Mouse (Mus musculus) limb, embryonic 10.5 days (tissue): Measurements from ENCODE around the gene Mroh2a. TPM values are rescaled to one million over a fixed set of nuclear protein-coding genes. Genes with fewer than 3 reads are reported as not detected.

Experiments used
- DNase-seq: peaks from one replicate; pipeline ENCODE4 v3.0.0-alpha.2; 2017; ENCODE audit warnings: low spot score
- H3K27ac ChIP-seq: fragments of 300-500 bp; sonication (generic); 2 replicates; pipeline ENCODE4 v1.5.1; 2016; ENCODE audit warnings: mild to moderate bottlenecking
- H3K27me3 ChIP-seq: fragments of 300-500 bp; sonication (generic); 2 replicates; pipeline ENCODE4 v1.6.1; 2016; ENCODE audit warnings: low read depth, mild to moderate bottlenecking; ENCODE audit not compliant: poor library complexity, severe bottlenecking
- H3K36me3 ChIP-seq: fragments of 300-500 bp; sonication (generic); 2 replicates; pipeline ENCODE4 v1.6.1; 2016; ENCODE audit warnings: mild to moderate bottlenecking, moderate library complexity
- H3K4me1 ChIP-seq: fragments of 300-500 bp; sonication (generic); 2 replicates; pipeline ENCODE4 v1.6.1; 2016
- H3K4me3 ChIP-seq: fragments of 300-500 bp; sonication (generic); 2 replicates; pipeline ENCODE4 v1.5.1; 2016; ENCODE audit warnings: mild to moderate bottlenecking, moderate library complexity
- H3K9me3 ChIP-seq: fragments of 300-500 bp; sonication (generic); replicated peaks from 2 replicates; pipeline ENCODE4 v1.6.1; 2016; ENCODE audit warnings: mild to moderate bottlenecking
- WGBS: fragments of 180-500 bp; shearing (Covaris S2); methylation state at CpG from one replicate; pipeline ENCODE4 v1.1.7; 2016; 5-methylcytosine and 5-hydroxymethylcytosine counted together
- polyA plus RNA-seq: library from polyadenylated mRNA; unstranded; fragments of >200 nt; fragmentation: Nextera tagmentation; extraction: Ambion mirVana; gene quantifications from 2 replicates; pipeline ENCODE4 v1.2.1, GENCODE M21; 2016

Gene Mroh2a
- polyA plus RNA-seq, 1 experiment from 2014 or later = 1.2 TPM

GRCm38 (mm10) chr1:88248658-88249057 is 21.9 kb downstream of the Mroh2a start:
- Histone ChIP-seq H3K4me1 (no peaks in the 10 kb centered on the region), H3K9me3 (peaks cover 81% of the 10 kb centered on the region), H3K36me3 (no peaks in the 10 kb centered on the region), H3K4me3 (no peak overlapping the region), H3K27ac (no peak overlapping the region), H3K27me3 (no peaks in the 10 kb centered on the region)
- DNase-seq = no peak
- 76% methylated on average over 4 of the region's 4 CpGs for whole genome bisulfite sequencing

GRCm38 (mm10) chr1:88249596-88249995 is 22.8 kb downstream of the Mroh2a start:
- no peaks in the 10 kb centered on the region for H3K27me3 ChIP-seq
- no peak overlapping the region for H3K4me3 ChIP-seq
- WGBS = 83% methylated on average over 7 of the region's 7 CpGs
- DNase-seq = no peak
- no peak overlapping the region for H3K27ac ChIP-seq
- no peaks in the 10 kb centered on the region for H3K36me3 ChIP-seq
- H3K4me1 ChIP-seq = no peaks in the 10 kb centered on the region
- peaks cover 81% of the 10 kb centered on the region for H3K9me3 ChIP-seq

GRCm38 (mm10) chr1:88250023-88250422 is 23.2 kb downstream of the Mroh2a start:
- Histone ChIP-seq H3K9me3 (peaks cover 81% of the 10 kb centered on the region), H3K27me3 (no peaks in the 10 kb centered on the region), H3K4me3 (no peak overlapping the region), H3K27ac (no peak overlapping the region), H3K4me1 (no peaks in the 10 kb centered on the region), H3K36me3 (no peaks in the 10 kb centered on the region)
- 84% methylated on average over 5 of the region's 5 CpGs for WGBS
- no peak for DNase-seq

- no peak overlapping the region for H3K27ac ChIP-seq
- no peaks in the 10 kb centered on the region for H3K4me1 ChIP-seq
- no peak overlapping the region for H3K4me3 ChIP-seq
- H3K36me3 ChIP-seq = no peaks in the 10 kb centered on the region
- H3K27me3 ChIP-seq = no peaks in the 10 kb centered on the region
- DNase-seq = no peak
- peaks cover 88% of the 10 kb centered on the region for H3K9me3 ChIP-seq
- 74% methylated on average over 8 of the region's 8 CpGs for WGBS
These were observed 26.3 kb downstream of the Mroh2a start for GRCm38 (mm10) chr1:88253106-88253505.

GRCm38 (mm10) chr1:88253540-88253939 is 26.8 kb downstream of the Mroh2a start:
- Histone ChIP-seq H3K27me3 (no peaks in the 10 kb centered on the region), H3K4me1 (no peaks in the 10 kb centered on the region), H3K4me3 (no peak overlapping the region), H3K27ac (no peak overlapping the region), H3K9me3 (peaks cover 88% of the 10 kb centered on the region), H3K36me3 (no peaks in the 10 kb centered on the region)
- 78% methylated on average over 6 of the region's 6 CpGs for WGBS
- no peak for DNase-seq

- 91% methylated on average over 12 of the region's 12 CpGs for WGBS
- DNase-seq = no peak
- H3K4me1 ChIP-seq = no peaks in the 10 kb centered on the region
- H3K27me3 ChIP-seq = no peaks in the 10 kb centered on the region
- H3K27ac ChIP-seq = no peak overlapping the region
- H3K9me3 ChIP-seq = peaks cover 83% of the 10 kb centered on the region
- peaks cover 6% of the 10 kb centered on the region for H3K36me3 ChIP-seq
- H3K4me3 ChIP-seq = no peak overlapping the region
These were observed 28.1 kb downstream of the Mroh2a start for GRCm38 (mm10) chr1:88254793-88255465.

- 54% methylated on average over 2 of the region's 2 CpGs for WGBS
- Histone ChIP-seq H3K9me3 (peaks cover 79% of the 10 kb centered on the region), H3K36me3 (peaks cover 11% of the 10 kb centered on the region), H3K27ac (no peak overlapping the region), H3K4me3 (no peak overlapping the region), H3K4me1 (no peaks in the 10 kb centered on the region), H3K27me3 (no peaks in the 10 kb centered on the region)
- DNase-seq = no peak
These were observed 28.7 kb downstream of the Mroh2a start for GRCm38 (mm10) chr1:88255466-88255857.

GRCm38 (mm10) chr1:88255989-88256754 is 29.4 kb downstream of the Mroh2a start:
- Histone ChIP-seq H3K9me3 (peaks cover 80% of the 10 kb centered on the region), H3K4me3 (no peak overlapping the region), H3K4me1 (no peaks in the 10 kb centered on the region), H3K36me3 (peaks cover 18% of the 10 kb centered on the region), H3K27ac (no peak overlapping the region), H3K27me3 (no peaks in the 10 kb centered on the region)
- no peak for DNase-seq
- 82% methylated on average over 13 of the region's 13 CpGs for WGBS

- no peaks in the 10 kb centered on the region for H3K27me3 ChIP-seq
- DNase-seq = no peak
- 81% methylated on average over 10 of the region's 10 CpGs for WGBS
These were observed 30.3 kb downstream of the Mroh2a start for GRCm38 (mm10) chr1:88256886-88257663.

GRCm38 (mm10) chr1:88257681-88258080 is 30.9 kb downstream of the Mroh2a start:
- Histone ChIP-seq H3K27me3 (no peaks in the 10 kb centered on the region), H3K36me3 (peaks cover 33% of the 10 kb centered on the region), H3K4me3 (no peak overlapping the region), H3K27ac (no peak overlapping the region), H3K4me1 (no peaks in the 10 kb centered on the region), H3K9me3 (peaks cover 74% of the 10 kb centered on the region)
- no peak for DNase-seq
- 82% methylated on average over 6 of the region's 6 CpGs for whole genome bisulfite sequencing

More at GRCm38 (mm10) chr1:88256886-88257663, 30.3 kb downstream of the Mroh2a start:
- Histone ChIP-seq H3K4me1 (no peaks in the 10 kb centered on the region), H3K36me3 (peaks cover 27% of the 10 kb centered on the region), H3K4me3 (no peak overlapping the region), H3K27ac (no peak overlapping the region), H3K9me3 (peaks cover 80% of the 10 kb centered on the region)

- H3K9me3 ChIP-seq = peaks cover 68% of the 10 kb centered on the region
- 71% methylated on average over 6 of the region's 6 CpGs for WGBS
- H3K27me3 ChIP-seq = no peaks in the 10 kb centered on the region
These were observed 31.6 kb downstream of the Mroh2a start for GRCm38 (mm10) chr1:88258361-88258760.

GRCm38 (mm10) chr1:88258881-88259642 is 32.3 kb downstream of the Mroh2a start:
- H3K4me3 ChIP-seq = no peak overlapping the region

More at GRCm38 (mm10) chr1:88258361-88258760, 31.6 kb downstream of the Mroh2a start:
- no peaks in the 10 kb centered on the region for H3K4me1 ChIP-seq
- no peak for DNase-seq
- H3K4me3 ChIP-seq = no peak overlapping the region
- peaks cover 40% of the 10 kb centered on the region for H3K36me3 ChIP-seq
- H3K27ac ChIP-seq = no peak overlapping the region

More at GRCm38 (mm10) chr1:88258881-88259642, 32.3 kb downstream of the Mroh2a start:
- Histone ChIP-seq H3K36me3 (peaks cover 47% of the 10 kb centered on the region), H3K27ac (no peak overlapping the region), H3K27me3 (no peaks in the 10 kb centered on the region), H3K4me1 (no peaks in the 10 kb centered on the region), H3K9me3 (peaks cover 68% of the 10 kb centered on the region)
- DNase-seq = peak; percentile 68
- WGBS = 80% methylated on average over 8 of the region's 8 CpGs
